Mouse (Mus musculus) T-helper 2 cell (primary cell): Measurements from ENCODE around the gene Zfp212.

Experiments used
- in situ Hi-C: fragments of 300-600 bp; cut with MboI, MseI; formaldehyde crosslinking; loops from one replicate; pipeline ENCODE4 v1.15.1; 2025; ENCODE audit warnings: high pct_unique_total_duplicates

Zfp212 gene

DNA sequence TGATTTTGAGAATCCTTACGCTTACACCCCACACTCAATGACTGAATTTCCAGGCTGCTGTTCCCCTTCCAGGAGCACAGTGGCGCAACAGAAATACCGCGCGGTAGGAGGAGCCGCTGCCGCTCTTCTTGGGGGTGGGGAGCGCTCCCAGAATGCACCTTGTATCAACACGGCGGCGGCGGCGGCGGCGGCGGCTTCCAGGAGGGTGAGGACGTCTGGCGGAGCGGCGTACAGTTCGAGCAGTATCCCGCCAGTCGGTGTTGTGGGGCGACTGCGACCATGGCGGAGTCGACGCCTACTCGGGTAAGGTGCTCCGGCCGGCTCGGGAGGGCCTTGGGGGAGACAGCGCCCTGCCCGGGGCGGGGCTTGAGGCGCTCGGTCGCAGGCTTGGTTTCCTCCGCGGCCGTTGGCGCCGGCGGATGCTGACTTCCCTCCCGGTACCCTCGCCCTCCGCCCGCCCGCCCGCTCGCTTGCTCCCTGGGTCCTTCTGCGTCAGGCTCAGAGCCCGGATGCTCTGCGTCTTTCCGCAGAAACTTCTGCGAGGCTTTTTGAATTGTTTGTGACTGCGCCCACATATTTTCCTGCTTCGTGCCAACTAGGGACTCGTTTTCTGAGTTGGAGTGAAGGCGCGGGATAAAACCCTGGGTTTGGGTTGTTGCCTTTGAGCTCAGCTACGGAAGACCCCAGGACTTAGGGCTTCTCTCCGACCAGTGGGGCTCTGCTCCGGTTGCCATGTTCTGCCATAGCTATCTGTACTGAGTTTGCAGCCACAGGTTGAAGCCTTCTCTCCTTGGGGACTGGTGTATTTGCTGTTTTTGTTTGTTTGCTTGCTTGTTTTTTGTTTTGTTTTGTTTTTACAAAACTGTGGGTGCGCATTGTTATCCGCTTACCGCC lies at the start of gene Zfp212:
TSS of gene Zfp212 (plus strand) at position 30 of the 894 bp plus-strand sequence.
- in situ Hi-C loops, result no loop called here

DNA sequence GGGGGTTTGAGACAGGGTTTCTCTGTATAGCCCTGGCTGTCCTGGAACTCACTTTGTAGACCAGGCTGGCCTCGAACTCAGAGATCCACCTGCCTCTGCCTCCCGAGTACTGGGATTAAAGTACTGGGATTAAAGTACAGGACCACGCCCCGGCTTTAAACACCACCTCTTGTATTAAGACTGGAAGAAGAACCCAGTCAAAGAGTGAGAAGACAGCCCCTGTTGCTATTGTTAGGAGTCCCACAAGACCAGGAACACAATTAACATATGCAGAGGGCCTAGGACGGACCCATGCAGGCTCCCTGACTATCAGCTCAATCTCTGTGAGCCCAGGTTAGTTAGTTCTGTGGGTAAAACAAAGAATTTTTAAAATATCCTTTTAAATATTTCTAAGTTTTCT lies 48.0 kb upstream of the Zfp212 start:
- in situ Hi-C loops, result no loop called here

DNA sequence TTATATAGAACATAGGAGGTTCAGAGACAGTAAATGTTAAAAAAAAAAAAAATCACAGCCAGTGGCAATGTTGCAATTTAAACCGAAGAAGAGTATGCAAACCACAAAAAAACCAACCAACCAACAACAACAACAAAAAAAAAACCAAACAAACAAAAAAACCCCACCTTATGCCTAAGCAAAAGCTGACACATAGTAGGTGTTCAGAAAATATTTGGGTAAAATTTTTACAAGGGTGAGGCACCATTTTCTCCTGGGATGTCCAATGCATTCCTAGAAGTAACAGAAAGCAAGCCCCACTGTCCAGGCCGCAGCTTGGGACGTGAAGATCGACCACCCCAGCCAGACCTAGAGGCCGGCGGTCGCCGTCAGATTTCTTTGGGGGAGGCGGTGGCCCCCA lies 43.2 kb upstream of the Zfp212 start, which contains the start of gene Zfp282:
TSS of gene Zfp282 (plus strand) at position 147 of the 400 bp plus-strand sequence.
- in situ Hi-C loops, result no loop called here

DNA sequence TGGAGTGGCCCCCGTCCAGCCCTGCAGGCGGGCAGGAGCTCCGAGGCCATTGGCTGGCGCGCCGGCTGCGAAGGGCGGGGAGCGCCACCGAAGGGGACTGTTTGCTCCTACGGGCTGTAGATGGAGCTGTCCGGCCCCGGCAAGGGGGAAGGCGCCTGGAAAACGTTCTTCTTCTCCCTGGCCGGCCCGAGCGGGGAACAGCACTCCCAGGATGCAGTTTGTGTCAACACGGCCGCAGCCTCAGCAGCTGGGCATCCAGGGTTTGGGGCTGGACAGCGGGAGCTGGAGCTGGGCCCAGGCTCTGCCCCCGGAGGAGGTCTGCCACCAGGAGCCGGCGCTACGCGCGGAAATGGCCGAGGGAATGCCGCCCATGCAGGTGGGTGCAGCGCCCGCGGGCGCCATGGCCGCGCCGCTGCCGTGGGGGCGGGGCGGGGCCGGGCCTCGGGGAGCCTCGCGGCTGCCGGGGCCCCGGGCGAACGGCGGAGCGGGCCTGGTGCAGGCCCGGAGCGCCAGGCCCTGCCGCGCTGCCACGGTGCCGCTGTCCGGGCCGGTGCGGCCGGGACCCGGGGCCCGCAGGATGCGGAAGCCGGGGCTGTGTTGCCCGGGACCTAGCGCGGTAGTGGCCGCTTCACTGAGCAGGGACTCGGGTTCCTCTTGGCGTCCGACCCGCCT lies 42.7 kb upstream of the Zfp212 start:
- in situ Hi-C loops, result no loop called here

DNA sequence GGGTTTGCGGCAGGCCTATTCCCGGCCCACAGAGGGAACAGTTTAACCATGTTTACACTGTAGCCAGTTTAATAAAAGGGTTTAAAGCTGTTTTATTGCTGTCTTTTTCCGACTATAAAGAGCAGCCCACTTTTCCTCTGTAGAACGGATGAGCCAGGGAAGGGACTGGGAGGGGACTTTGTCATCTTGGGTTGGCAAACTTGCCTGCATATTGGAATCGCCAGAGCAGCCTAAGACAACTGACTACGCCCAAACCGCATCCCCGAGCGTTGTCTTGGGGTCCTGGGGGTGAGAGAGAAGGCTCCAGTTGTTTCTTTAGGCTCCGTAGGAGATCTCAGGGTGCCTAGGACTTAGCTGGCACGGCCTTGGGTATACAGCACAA lies 42.2 kb upstream of the Zfp212 start:
- in situ Hi-C loops, result no loop called here

DNA sequence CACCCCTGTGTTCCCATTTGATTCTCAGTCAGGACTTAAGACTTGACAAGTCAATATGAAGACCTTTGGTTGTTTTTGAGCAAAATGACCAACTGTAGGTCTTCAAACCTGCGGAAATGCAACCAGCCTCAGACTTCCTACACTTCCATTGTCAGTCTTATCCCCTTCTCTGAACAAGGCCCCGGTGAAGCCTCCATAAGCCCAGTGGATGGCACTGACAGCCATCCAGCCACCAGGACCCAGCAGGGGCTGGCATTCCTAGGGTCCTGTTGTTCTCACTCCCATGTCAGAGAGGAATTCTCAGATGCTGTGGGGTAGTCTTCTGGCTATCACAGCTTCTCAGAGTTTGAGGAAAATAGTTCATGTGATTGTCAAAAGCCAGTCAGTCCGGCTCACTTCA lies 41.7 kb upstream of the Zfp212 start:
- in situ Hi-C loops, result no loop called here

DNA sequence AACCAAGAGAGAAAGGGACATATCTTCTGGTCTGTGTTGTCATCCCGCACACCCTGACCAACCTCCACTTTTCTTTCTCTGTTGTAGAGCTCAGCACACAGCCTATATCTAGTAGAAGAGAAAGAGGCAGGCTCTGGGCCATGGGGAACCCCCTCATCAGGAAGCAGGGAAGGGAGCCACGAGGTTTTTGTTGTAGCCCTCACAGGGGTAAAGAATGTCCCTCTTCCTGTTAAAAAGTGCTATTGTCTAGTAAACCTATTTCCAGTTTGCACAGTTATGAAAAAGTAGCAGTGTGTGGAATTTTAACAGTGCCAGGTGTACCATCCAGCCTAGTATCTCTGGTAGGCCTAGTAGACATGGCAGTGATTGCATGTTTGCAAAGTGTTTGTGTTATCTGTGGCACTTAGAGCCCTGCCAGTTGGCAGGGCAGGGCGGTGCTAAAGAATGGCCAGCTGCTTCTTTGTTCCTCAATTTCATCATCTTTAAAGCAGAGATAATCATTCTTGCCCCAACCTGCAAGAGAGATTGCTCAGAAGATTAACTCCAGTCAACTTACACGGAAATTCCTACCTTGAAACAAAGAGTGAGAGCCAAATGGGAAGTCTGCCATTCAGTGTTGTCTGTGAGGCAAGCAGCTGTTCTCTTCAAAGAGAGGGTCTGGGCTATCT lies 41.1 kb upstream of the Zfp212 start:
- in situ Hi-C loops, result no loop called here

DNA sequence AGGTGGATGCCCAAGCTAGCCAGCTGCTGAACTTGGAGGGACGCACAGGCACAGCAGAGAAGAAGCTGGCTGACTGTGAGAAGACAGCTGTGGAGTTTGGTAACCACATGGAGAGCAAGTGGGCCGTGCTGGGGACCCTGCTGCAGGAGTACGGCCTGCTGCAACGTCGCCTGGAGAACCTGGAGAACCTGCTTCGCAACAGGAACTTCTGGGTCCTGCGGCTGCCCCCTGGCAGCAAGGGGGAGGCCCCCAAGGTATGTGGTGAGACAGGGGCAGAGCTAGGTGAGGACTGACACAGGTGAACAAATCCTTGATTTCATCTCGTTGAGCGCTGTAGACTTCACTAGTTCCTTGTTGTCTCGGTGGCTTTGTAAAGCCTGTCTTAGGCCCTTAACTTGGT lies 40.1 kb upstream of the Zfp212 start:
- in situ Hi-C loops, result loop anchor here (5.0 kb wide), 1 partner anchor 67 kb away; no protein-coding TSS in a partner anchor

DNA sequence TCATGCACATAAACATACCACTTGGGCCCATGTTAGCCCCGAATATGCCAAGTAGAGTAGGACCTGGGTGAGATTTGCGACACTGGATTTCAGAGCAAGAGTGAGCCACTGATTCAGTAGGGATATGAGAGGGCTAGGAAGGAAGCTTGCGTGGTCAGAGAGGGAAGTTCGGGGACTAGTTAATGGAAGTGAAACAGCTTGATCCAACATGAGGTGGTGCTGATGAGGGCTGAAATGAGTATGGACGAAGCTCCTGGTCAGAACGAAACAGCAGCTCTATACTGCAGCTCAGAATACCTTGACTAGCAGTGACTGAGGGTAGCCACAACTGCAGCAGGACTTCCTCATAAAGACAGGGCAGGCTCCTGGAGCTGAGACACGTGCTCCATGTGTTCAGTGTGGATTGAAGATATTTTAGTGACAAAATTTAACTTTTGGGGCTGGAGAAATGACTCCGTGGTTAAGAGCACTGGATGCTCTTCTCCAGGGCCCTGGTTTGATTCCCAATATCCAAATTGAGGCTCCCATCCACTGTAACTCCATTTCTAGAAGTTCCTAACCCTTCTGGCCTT lies 31.4 kb upstream of the Zfp212 start:
- in situ Hi-C loops, result no loop called here

DNA sequence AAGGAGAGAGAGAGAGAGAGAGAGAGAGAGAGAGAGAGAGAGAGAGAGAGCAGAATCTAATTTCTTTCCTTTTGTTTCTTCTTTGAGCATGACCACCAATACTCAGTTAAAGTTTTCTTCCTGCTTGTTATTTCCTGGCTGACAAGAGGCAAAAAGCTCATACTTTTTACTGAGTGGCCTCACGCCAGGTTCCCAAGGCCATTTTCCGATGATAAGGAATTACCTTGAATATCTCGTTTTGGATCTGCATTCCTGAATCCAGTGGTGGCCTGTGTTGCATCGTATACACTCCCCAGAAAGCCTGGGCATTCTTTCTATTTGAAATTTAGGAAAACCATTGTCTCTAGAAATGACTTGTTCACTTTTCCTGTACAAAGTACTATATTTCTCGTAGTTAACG lies 20.9 kb upstream of the Zfp212 start:
- in situ Hi-C loops, result no loop called here

DNA sequence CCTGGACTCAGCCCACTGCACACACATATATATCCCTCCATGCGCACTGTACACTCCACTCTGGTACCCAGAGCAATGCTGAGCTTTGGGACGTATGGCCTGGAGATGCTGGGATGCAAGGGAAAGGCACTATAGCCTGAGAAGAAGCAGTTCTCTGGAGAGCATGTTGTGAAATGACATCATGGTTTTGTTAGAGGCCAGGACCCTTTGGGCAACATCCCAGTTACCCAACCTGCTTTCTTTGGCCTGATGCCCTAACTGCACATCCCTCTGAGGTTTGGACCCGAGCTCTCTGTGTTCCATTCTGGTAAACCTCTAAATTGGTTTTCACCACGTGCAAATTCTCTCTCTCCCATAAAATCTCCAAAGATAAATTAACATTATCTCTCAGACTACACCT lies 16.7 kb upstream of the Zfp212 start:
- in situ Hi-C loops, result no loop called here

DNA sequence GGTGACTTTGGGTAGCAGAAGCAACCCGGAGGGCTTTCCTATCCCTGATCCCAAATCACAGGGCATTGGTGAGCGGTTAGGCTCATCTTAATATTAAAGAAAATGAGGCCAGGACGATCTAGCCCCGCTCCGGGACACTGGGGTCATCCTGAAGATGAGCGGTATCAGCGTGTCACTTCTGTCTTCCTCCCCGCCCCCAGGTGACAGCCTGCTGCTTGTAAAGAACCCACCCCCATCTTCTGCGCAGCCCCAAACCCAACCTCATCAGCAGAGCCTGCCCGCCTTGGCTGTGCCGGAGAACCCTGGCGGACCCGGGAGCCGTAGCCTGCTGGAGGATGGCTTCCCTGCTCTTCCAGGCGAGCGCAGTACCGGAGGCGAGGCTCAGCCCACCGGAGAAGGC lies 15.9 kb upstream of the Zfp212 start:
- in situ Hi-C loops, result no loop called here

DNA sequence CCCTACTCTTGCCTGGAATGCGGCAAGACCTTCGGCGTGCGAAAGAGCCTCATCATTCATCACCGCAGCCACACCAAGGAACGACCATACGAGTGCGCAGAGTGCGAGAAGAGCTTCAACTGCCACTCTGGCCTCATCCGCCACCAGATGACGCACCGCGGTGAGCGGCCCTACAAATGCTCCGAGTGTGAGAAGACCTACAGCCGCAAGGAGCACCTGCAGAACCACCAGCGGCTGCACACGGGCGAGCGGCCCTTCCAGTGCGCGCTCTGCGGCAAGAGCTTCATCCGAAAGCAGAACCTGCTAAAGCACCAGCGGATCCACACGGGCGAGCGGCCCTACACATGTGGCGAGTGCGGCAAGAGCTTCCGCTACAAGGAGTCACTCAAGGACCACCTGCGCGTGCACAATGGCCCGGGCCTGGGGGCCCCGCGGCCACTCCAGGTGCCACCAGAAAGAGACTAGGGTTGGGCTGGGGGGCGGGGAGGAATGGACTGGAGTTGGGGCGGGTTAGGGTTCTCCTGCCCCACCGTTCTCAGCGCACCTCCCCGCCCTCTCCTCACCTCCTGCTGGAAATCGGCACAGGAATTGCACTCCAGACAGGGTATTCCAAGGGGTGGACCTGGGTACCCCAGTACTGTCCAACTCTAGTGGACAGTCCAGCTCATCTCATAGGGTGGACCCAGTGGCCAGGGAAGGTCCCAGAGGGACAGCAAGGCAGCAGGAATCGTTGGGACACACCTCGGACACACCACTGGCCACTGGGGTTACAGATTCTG lies 15.2 kb upstream of the Zfp212 start:
- in situ Hi-C loops, result no loop called here

DNA sequence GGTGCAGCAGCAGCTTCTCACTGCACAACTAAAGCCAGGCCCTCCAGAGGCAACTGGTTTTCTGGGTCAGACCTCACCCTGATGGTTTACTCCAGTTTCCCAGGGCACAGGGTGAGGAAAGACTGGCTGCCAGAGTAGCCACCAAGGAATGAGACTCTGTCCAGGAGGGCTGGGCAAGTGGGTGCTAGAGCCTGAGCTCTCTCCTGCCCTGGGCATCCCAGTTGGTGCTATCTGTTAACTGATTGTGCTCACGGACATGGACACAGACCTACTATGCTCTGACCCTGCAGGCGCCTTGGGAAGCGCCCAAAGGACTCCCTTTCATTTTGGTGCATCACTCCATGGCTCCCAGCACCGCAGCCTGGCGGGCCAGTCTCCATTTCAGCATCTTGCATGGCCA lies 13.9 kb upstream of the Zfp212 start:
- in situ Hi-C loops, result no loop called here

DNA sequence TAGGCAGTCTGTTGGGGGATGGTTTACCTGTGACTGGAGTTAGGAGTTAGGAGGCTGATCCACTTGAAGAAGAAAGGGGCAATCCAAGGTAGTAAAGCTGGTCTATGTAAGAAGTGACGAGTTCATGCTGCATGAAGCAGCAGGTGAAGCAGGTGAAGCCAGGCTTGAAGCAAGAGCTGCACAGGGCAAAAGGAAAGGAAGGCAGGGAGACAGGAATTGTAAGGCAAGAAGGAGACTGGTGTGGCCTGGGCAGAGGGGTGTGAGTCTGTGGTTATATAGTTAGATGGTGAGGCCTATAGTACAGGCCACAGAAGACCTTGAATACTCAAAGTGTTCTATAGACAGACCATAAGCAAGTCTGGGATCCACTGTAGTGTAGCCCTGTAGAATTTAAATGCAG lies 11.3 kb upstream of the Zfp212 start:
- in situ Hi-C loops, result no loop called here

DNA sequence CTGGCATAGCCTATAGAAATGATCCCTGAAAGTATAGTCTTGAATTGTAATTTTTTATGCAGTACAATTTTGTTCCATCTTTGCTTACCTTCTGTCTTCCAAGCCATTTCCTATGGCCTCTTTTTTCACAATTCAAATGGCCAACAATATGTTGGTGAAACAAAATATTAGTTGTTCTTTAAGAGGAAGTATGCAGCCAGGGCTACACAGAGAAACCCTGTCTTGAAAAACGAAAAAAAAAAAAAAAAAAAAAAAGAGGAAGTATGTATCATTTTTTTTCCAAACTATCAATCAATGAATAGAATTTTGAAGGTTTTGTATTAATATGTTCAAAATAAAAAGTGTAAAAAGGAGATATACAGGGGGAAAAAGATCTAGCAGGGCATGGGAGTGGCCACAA lies 8.6 kb upstream of the Zfp212 start:
- in situ Hi-C loops, result no loop called here

DNA sequence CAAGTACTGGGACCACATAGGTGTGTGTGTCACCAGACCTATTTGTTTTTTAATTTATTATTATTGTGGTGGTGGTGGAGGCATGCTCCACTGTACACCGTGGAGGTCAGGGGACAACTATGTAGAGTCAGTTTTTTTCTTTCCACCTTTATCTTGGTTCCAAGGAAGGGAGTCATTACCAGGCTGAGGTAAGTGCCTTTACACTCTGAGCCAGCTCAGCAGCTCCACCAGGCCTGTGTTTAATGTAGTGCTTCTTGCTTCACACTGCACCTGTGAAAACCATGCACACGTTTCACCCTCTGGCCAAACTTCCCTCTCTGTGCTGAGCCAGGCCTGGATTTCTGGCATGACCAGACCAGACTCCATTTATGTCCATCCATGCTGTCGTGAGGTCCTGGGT lies 7.3 kb upstream of the Zfp212 start:
- in situ Hi-C loops, result no loop called here

DNA sequence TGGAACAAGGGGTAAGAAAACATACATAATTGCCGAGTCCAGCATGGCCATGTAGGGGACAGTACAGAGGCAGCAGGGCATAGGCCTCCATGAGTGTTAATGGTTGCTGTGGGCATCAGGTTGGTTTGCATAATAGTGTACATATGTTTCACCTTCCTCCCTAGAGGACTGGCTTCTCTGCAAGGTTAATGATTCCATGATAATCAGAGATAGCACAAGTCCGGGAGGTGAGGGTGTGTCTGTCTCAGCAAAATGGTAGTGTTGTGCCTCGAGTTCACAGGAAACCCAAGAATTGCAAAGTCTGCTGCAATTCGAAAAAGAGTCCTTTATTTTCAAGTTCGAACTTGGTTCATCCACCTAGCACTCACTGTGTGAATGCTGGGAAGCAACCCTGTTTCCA lies 3.2 kb upstream of the Zfp212 start:
- in situ Hi-C loops, result no loop called here

DNA sequence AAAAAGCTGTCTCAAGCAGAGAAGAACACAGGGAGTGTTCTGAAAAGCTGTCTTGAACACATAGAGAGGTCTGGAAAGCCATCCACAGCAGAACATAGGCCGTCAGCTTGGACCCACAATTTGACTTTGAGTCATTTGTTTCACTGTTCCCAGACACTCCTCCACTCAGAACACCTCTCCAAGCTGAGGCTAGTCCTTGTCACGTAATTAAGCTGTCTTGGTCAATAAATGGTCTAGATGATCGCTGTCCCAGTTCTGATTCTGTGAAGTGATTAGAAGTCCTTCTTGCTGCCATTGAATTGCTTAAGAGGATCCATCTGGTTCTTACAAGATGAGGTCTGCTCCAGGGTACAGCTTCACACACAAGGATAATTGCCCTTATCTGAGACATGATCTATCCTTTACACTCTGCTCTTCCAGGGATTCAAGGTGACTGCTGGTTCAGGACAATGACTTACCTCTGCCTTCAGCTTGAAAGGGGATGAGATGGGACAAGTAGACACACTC lies 1.5 kb upstream of the Zfp212 start:
- in situ Hi-C loops, result no loop called here

DNA sequence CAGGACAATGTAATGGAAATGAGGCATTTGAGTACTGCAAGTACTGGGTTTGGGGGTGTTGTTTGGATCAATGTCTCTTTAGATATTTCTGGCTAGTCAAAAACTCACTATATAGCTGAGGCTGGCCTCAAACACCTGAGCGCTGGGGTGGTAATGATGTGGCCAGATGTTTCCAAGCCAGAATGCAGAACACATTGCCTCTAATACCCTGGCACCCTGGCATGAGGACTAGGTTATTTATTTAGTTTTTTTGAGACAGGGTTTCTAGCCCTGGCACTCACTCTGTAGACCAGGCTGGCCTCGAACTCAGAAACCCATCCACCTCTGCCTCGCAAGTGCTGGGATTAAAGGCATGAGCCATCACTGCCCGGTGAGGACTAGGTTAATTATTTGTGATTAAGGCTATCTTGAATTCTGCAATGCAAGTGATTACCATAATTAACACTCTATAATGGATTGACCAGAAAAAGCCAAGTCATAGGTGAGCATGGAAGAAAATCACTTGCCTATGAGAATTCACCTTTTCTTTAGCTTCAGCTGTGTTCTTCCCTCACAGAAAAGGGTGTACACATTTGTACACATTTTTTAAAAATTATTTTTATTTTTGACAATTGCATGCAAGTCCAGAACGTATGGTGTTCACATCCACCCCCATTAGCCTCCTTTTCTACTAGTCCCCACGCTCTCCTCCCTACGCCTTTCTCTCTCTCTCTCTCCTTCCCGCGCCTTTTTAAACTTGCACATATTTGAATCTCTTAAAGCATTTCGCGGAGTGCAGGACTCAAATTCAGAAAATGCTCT lies 430 bp upstream of the Zfp212 start:
- in situ Hi-C loops, result no loop called here
